Mouse (Mus musculus) hematopoietic stem cell, adult 5-6 weeks (primary cell): ENCODE measurements around the gene Plcg2. TPM values are rescaled to one million over a fixed set of nuclear protein-coding genes. Genes with fewer than 3 reads are reported as not detected.
A peak's percentile ranks its signal among the peaks of the same experiment; 100 is the strongest.

Source experiments
- ATAC-seq, 2 experiments: fragments of 125-278 bp in 1 of 2; replicated peaks in 1 of 2; 2 replicates each; pipeline ENCODE4 v1.8.0; 2016 to 2017; ENCODE audit warnings: inconsistent platforms in 2 of 2, mild to moderate bottlenecking in 2 of 2, moderate number of reproducible peaks in 2 of 2, low read depth in 1 of 2, moderate TSS enrichment in 1 of 2; ENCODE audit not compliant: low FRiP score in 2 of 2, poor library complexity in 2 of 2, severe bottlenecking in 2 of 2, insufficient read depth in 1 of 2, low TSS enrichment in 1 of 2
- total RNA-seq: library from RNA; stranded (forward); fragments of 172-1452, 232-1000 nt; gene quantifications from 2 replicates; pipeline ENCODE4 v1.2.3, GENCODE M21; 2017

Plcg2 gene
- total RNA-seq, 1 experiment from 2014 or later, result 121 TPM

- ATAC-seq, result peak; percentile 95 to 97
Observed at GRCm38 (mm10) chr8:117526185-117526584, 28.1 kb downstream of the Plcg2 start.

- no peak for ATAC-seq
Observed at GRCm38 (mm10) chr8:117527983-117528382, 29.9 kb downstream of the Plcg2 start.

GRCm38 (mm10) chr8:117529177-117529576, 31.1 kb downstream of the Plcg2 start:
- peak in 1 of 2 experiments; percentile 30; a peak in 2 of 4 replicates for ATAC-seq

GRCm38 (mm10) chr8:117532381-117532972, 34.4 kb downstream of the Plcg2 start:
- ATAC-seq, result peak; percentile 18 to 59; a peak in 3 of 4 replicates

GRCm38 (mm10) chr8:117536862-117537261, 38.8 kb downstream of the Plcg2 start:
- ATAC-seq, result peak; percentile 25 to 28; a peak in 3 of 4 replicates

- peak; percentile 22 to 63; a peak in 1 of 4 replicates for ATAC-seq
Observed at GRCm38 (mm10) chr8:117537751-117538150, 39.7 kb downstream of the Plcg2 start.

GRCm38 (mm10) chr8:117542951-117543350, 44.9 kb downstream of the Plcg2 start:
- ATAC-seq, result peak; percentile 30 to 54; a peak in 3 of 4 replicates

- ATAC-seq, result peak; percentile 67 to 76
Observed at GRCm38 (mm10) chr8:117543789-117544188, 45.7 kb downstream of the Plcg2 start.

GRCm38 (mm10) chr8:117545043-117545442, 47.0 kb downstream of the Plcg2 start:
- no peak for ATAC-seq

GRCm38 (mm10) chr8:117546386-117546785, 48.3 kb downstream of the Plcg2 start:
- ATAC-seq, result no peak

- ATAC-seq, result peak; percentile 10 to 18; a peak in 2 of 4 replicates
Observed at GRCm38 (mm10) chr8:117547945-117548344, 49.9 kb downstream of the Plcg2 start.

- peak; percentile 82 to 86 for ATAC-seq
Observed at GRCm38 (mm10) chr8:117548453-117548852, 50.4 kb downstream of the Plcg2 start.

GRCm38 (mm10) chr8:117550529-117550928, 52.4 kb downstream of the Plcg2 start:
- no peak for ATAC-seq

GRCm38 (mm10) chr8:117561014-117561413, 62.9 kb downstream of the Plcg2 start:
- no peak for ATAC-seq

- ATAC-seq, result no peak
Observed at GRCm38 (mm10) chr8:117561735-117562361, 63.8 kb downstream of the Plcg2 start.

- no peak for ATAC-seq
Observed at GRCm38 (mm10) chr8:117562445-117563014, 64.4 kb downstream of the Plcg2 start.

GRCm38 (mm10) chr8:117569409-117569808, 71.3 kb downstream of the Plcg2 start:
- peak in 1 of 2 experiments; percentile 41; a peak in 1 of 4 replicates for ATAC-seq

- ATAC-seq, result no peak
Observed at GRCm38 (mm10) chr8:117576291-117576785, 78.2 kb downstream of the Plcg2 start.
